Mouse (Mus musculus) stomach, embryonic 15.5 days (tissue): ENCODE measurements around the gene Vmn1r51. TPM values are rescaled to one million over a fixed set of nuclear protein-coding genes. Genes with fewer than 3 reads are reported as not detected.
"Not testable (repeated sequence)": the region's sequence is repeated elsewhere in the genome, so short reads cannot be mapped to it uniquely, and the experiment has no call there.

ENCODE experiments used
- ATAC-seq: fragments of 200-750 bp; cut with Nextera tagmentation; 2 replicates; pipeline ENCODE4 v1.8.0; 2017; ENCODE audit warnings: low read depth, moderate number of reproducible peaks, moderate TSS enrichment; ENCODE audit not compliant: insufficient read depth, low FRiP score
- H3K27ac ChIP-seq: fragments of 300-500 bp; sonication (generic); 2 replicates; pipeline ENCODE4 v1.5.1; 2015; ENCODE audit warnings: mild to moderate bottlenecking, inconsistent platforms
- H3K27me3 ChIP-seq: fragments of 300-500 bp; sonication (generic); replicated peaks from 2 replicates; pipeline ENCODE4 v1.6.1; 2015; ENCODE audit warnings: inconsistent platforms
- H3K36me3 ChIP-seq: fragments of 300-500 bp; sonication (generic); 2 replicates; pipeline ENCODE4 v1.6.1; 2015; ENCODE audit warnings: inconsistent platforms
- H3K4me1 ChIP-seq: fragments of 300-500 bp; sonication (generic); 2 replicates; pipeline ENCODE4 v1.6.1; 2015; ENCODE audit warnings: inconsistent platforms
- H3K4me2 ChIP-seq: fragments of 300-500 bp; sonication (generic); 2 replicates; pipeline ENCODE4 v1.6.1; 2015; ENCODE audit warnings: mild to moderate bottlenecking, inconsistent platforms
- H3K4me3 ChIP-seq: fragments of 300-500 bp; sonication (generic); replicated peaks from 2 replicates; pipeline ENCODE4 v1.5.1; 2015; ENCODE audit warnings: inconsistent platforms
- H3K9ac ChIP-seq: fragments of 300-500 bp; sonication (generic); 2 replicates; pipeline ENCODE4 v1.6.1; 2015; ENCODE audit warnings: inconsistent platforms
- H3K9me3 ChIP-seq: fragments of 300-500 bp; sonication (generic); 2 replicates; pipeline ENCODE4 v1.6.1; 2016; ENCODE audit warnings: inconsistent platforms
- WGBS: fragments of 180-500 bp; shearing (Covaris S2); methylation state at CpG from one replicate; pipeline ENCODE4 v1.1.7; 2015; 5-methylcytosine and 5-hydroxymethylcytosine counted together
- polyA plus RNA-seq: library from polyadenylated mRNA; unstranded; fragments of >200 nt; fragmentation: Nextera tagmentation; extraction: Ambion mirVana; gene quantifications from 2 replicates; pipeline ENCODE4 v1.2.1, GENCODE M21; 2015

The Vmn1r51 gene
- polyA plus RNA-seq: 0.03 TPM in 1 of 2 replicates, not detected in the other

GRCm38 (mm10) chr6:90122296-90122695 is at the start of gene Vmn1r51:
Gene Vmn1r51, plus strand, starts transcription at chr6:90122596.
- H3K9me3 ChIP-seq, H3K27me3 ChIP-seq, H3K4me2 ChIP-seq, ATAC-seq, H3K4me1 ChIP-seq, H3K36me3 ChIP-seq, H3K27ac ChIP-seq, H3K4me3 ChIP-seq, H3K9ac ChIP-seq: not testable (repeated sequence)
- WGBS: 75% methylated on average over 1 of the region's 1 CpGs

- no peaks in the 10 kb centered on the region for H3K9me3 ChIP-seq
- H3K4me2 ChIP-seq: no peak within 1 kb of the TSS
- no peaks in the 10 kb centered on the region for H3K36me3 ChIP-seq
- no peaks in the 10 kb centered on the region for H3K27me3 ChIP-seq
- no peak within 1 kb of the TSS for H3K4me3 ChIP-seq
- H3K27ac ChIP-seq: no peak within 1 kb of the TSS
- ATAC-seq: no peak
- no peaks in the 10 kb centered on the region for H3K4me1 ChIP-seq
- WGBS: 75% methylated on average over 4 of the region's 4 CpGs
- H3K9ac ChIP-seq: no peak within 1 kb of the TSS
Observed at GRCm38 (mm10) chr6:90078406-90078805, 44.0 kb upstream of the Vmn1r51 start, which contains the start of gene Vmn1r49. Gene Vmn1r49, minus strand, starts transcription at chr6:90078506.

- Histone ChIP-seq H3K4me3 (no peak overlapping the region), H3K4me2 (no peak overlapping the region), H3K4me1 (no peaks in the 10 kb centered on the region), H3K9ac (no peak overlapping the region), H3K27me3 (no peaks in the 10 kb centered on the region), H3K9me3 (no peaks in the 10 kb centered on the region), H3K36me3 (no peaks in the 10 kb centered on the region), H3K27ac (no peak overlapping the region)
- ATAC-seq: no peak
- 85% methylated on average over 2 of the region's 2 CpGs for whole genome bisulfite sequencing
Observed at GRCm38 (mm10) chr6:90100566-90100965, 21.8 kb upstream of the Vmn1r51 start.

GRCm38 (mm10) chr6:90101130-90101529 is 21.3 kb upstream of the Vmn1r51 start, which contains the start of gene Vmn1r50:
Gene Vmn1r50, plus strand, starts transcription at chr6:90101430.
- no peak within 1 kb of the TSS for H3K27ac ChIP-seq
- no peaks in the 10 kb centered on the region for H3K4me1 ChIP-seq
- H3K4me2 ChIP-seq: no peak within 1 kb of the TSS
- no peak within 1 kb of the TSS for H3K9ac ChIP-seq
- H3K4me3 ChIP-seq: no peak within 1 kb of the TSS
- no peaks in the 10 kb centered on the region for H3K36me3 ChIP-seq
- no peaks in the 10 kb centered on the region for H3K9me3 ChIP-seq
- no peak for ATAC-seq
- 55% methylated on average over 2 of the region's 2 CpGs for WGBS
- no peaks in the 10 kb centered on the region for H3K27me3 ChIP-seq

- no peaks in the 10 kb centered on the region for H3K4me1 ChIP-seq
- no peak overlapping the region for H3K4me3 ChIP-seq
- no peak overlapping the region for H3K27ac ChIP-seq
- H3K4me2 ChIP-seq: no peak overlapping the region
- ATAC-seq: no peak
- no peaks in the 10 kb centered on the region for H3K36me3 ChIP-seq
- WGBS: 70% methylated on average over 3 of the region's 3 CpGs
- no peaks in the 10 kb centered on the region for H3K27me3 ChIP-seq
- no peaks in the 10 kb centered on the region for H3K9me3 ChIP-seq
- H3K9ac ChIP-seq: no peak overlapping the region
Observed at GRCm38 (mm10) chr6:90160139-90160538, 37.7 kb downstream of the Vmn1r51 start.

GRCm38 (mm10) chr6:90174508-90174907 is 52.1 kb downstream of the Vmn1r51 start, which contains the start of gene Vmn1r52:
Gene Vmn1r52, plus strand, starts transcription at chr6:90174808.
- WGBS: 57% methylated on average over 2 of the region's 2 CpGs
- no peak within 1 kb of the TSS for H3K27ac ChIP-seq
- no peak within 1 kb of the TSS for H3K4me3 ChIP-seq
- H3K36me3 ChIP-seq: no peaks in the 10 kb centered on the region
- no peak for ATAC-seq
- no peak within 1 kb of the TSS for H3K9ac ChIP-seq
- no peaks in the 10 kb centered on the region for H3K27me3 ChIP-seq
- no peak within 1 kb of the TSS for H3K4me2 ChIP-seq
- no peaks in the 10 kb centered on the region for H3K9me3 ChIP-seq
- H3K4me1 ChIP-seq: no peaks in the 10 kb centered on the region

Other genes with a start within 250 kb of the Vmn1r51 start
- gene Vmn1r42, start 246.2 kb upstream of the Vmn1r51 start, polyA plus RNA-seq: not detected in 2 replicates
- 0.01 TPM in 2 replicates for gene Vmn1r43, start 246.2 kb upstream of the Vmn1r51 start, polyA plus RNA-seq
- gene Vmn1r44, start 238.9 kb upstream of the Vmn1r51 start, polyA plus RNA-seq: not detected in 2 replicates
- gene Vmn1r45, start 182.0 kb upstream of the Vmn1r51 start, polyA plus RNA-seq: not detected in 2 replicates
- not detected in 2 replicates for gene Vmn1r46, start 153.3 kb upstream of the Vmn1r51 start, polyA plus RNA-seq
- gene Vmn1r47, start 106.4 kb upstream of the Vmn1r51 start, polyA plus RNA-seq: not detected in 2 replicates
- not detected in 2 replicates for gene Vmn1r48, start 85.8 kb upstream of the Vmn1r51 start, polyA plus RNA-seq
- not detected in 2 replicates for gene Vmn1r49, start 44.1 kb upstream of the Vmn1r51 start, polyA plus RNA-seq
- gene Vmn1r50, start 21.2 kb upstream of the Vmn1r51 start, polyA plus RNA-seq: not detected in 2 replicates
- gene Vmn1r52, start 52.2 kb downstream of the Vmn1r51 start, polyA plus RNA-seq: not detected in 2 replicates
- gene V1ra8, start 80.2 kb downstream of the Vmn1r51 start, polyA plus RNA-seq: not detected in 2 replicates
- gene Vmn1r53, start 101.8 kb downstream of the Vmn1r51 start, polyA plus RNA-seq: not detected in 2 replicates
- not detected in 2 replicates for gene Vmn1r54, start 123.7 kb downstream of the Vmn1r51 start, polyA plus RNA-seq
- not detected in 2 replicates for gene BC048671, start 178.6 kb downstream of the Vmn1r51 start, polyA plus RNA-seq
- gene Chst13, start 202.6 kb downstream of the Vmn1r51 start, polyA plus RNA-seq: 0.94 and 1.7 TPM in 2 replicates
- gene Uroc1, start 210.7 kb downstream of the Vmn1r51 start, polyA plus RNA-seq: 0.46 and 1.2 TPM in 2 replicates
- gene Zxdc, start 246.9 kb downstream of the Vmn1r51 start, polyA plus RNA-seq: 7.7 and 7.9 TPM in 2 replicates